Comparison of ENCODE assay signal across 13 mouse cellular contexts in the genomic region with DNA sequence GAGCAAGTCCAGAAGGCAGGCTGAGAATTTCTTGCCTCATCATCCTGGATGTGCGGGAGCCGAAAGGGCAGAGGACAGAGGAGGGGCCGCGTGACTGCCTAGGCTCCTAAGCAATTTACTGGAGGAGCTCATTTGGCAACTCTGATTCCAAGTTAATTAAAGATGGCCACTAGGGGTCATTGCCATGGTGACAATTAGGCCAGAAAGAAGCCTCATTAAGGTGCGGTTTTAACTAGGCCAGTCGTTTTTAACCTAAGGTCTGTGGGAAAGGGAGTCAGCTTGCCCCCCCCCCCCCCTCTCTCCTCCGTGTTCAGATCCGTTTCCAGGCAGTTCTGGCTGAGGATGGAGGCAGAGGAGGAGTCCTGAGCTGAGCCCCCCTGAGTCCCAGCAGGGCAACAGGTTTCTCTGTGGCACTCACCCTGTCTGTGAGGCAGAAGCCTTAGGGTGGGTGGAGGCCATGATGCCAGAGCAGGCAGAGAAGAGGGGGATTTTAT. TPM values are rescaled to one million over a fixed set of nuclear protein-coding genes. Genes with fewer than 3 reads are reported as not detected.
DNase-seq lines count a peak whose midpoint lies in the region; ATAC-seq and TF ChIP-seq lines count a peak whose summit lies in the region.
"Had no signal": no experiment of that assay in that cellular context is flagged by ENCODE, and none has a peak within 500 bp of the region (broad histone marks: within the 10 kb centered on the region; RNA-seq: fewer than 3 reads in every experiment).

No protein-coding gene starts in this region.

- no peak for DNase-seq in forebrain, embryonic 14.5 days (ENCODE audit: low spot score)
- DNase-seq in midbrain, embryonic 10.5 days (ENCODE audit: low spot score): no peak
- DNase-seq in thymus, postnatal 10 days (ENCODE audit: low spot score in 2 of 2): no peak
- no peak for DNase-seq in urinary bladder, postnatal 25 days (ENCODE audit: low spot score)
- DNase-seq: lung, adult 2 months; thymus, adult 2 months had no signal

- no peaks in the 10 kb centered on the region for H3K9me3 ChIP-seq in intestine, postnatal 0 days (ENCODE audit: control insufficient read depth)
- no peaks in the 10 kb centered on the region for H3K9me3 ChIP-seq in intestine, embryonic 16.5 days (ENCODE audit: control insufficient read depth, low read length)
- H3K9me3 ChIP-seq in forebrain, embryonic 14.5 days (replicated peaks; ENCODE audit: control insufficient read depth, low read length): no peaks in the 10 kb centered on the region
- H3K9me3 ChIP-seq in midbrain, embryonic 10.5 days (replicated peaks): no peaks in the 10 kb centered on the region

- H3K9ac ChIP-seq in intestine, postnatal 0 days (ENCODE audit: low read depth, low read length): no peak overlapping the region
- no peak overlapping the region for H3K9ac ChIP-seq in intestine, embryonic 16.5 days (ENCODE audit: low read depth, low read length)
- no peak overlapping the region for H3K9ac ChIP-seq in forebrain, embryonic 14.5 days (ENCODE audit: low read length)

- H3K4me1 ChIP-seq in intestine, postnatal 0 days (replicated peaks; ENCODE audit: control insufficient read depth, insufficient read depth, low read length): no peaks in the 10 kb centered on the region
- no peaks in the 10 kb centered on the region for H3K4me1 ChIP-seq in intestine, embryonic 16.5 days (ENCODE audit: control insufficient read depth, insufficient read depth, low read length)
- H3K4me1 ChIP-seq in forebrain, embryonic 14.5 days (ENCODE audit: control insufficient read depth, insufficient read depth, low read length): peaks cover 15% of the 10 kb centered on the region; the same call in 1 of the 2 replicates
- peaks cover 27% of the 10 kb centered on the region for H3K4me1 ChIP-seq in midbrain, embryonic 10.5 days
- H3K4me1 ChIP-seq in olfactory bulb, adult 2 months (ENCODE audit: control insufficient read depth, insufficient read depth, low read length): peaks cover 23% of the 10 kb centered on the region

- H3K4me2 ChIP-seq in intestine, postnatal 0 days (replicated peaks; ENCODE audit: low read depth): no peak overlapping the region
- H3K4me2 ChIP-seq in intestine, embryonic 16.5 days (ENCODE audit: low read depth, low read length): no peak overlapping the region
- no peak overlapping the region for H3K4me2 ChIP-seq in forebrain, embryonic 14.5 days (ENCODE audit: low read length)

- H3K36me3 ChIP-seq in intestine, postnatal 0 days (ENCODE audit: control insufficient read depth, insufficient read depth): no peaks in the 10 kb centered on the region
- H3K36me3 ChIP-seq in intestine, embryonic 16.5 days (ENCODE audit: control insufficient read depth, insufficient read depth, low read length): no peaks in the 10 kb centered on the region
- H3K36me3 ChIP-seq in forebrain, embryonic 14.5 days (ENCODE audit: control insufficient read depth, insufficient read depth, low read length): 0 out of 2 replicates have a peak, but pooled peaks cover 4% of the 10 kb centered on the region
- H3K36me3 ChIP-seq in midbrain, embryonic 10.5 days: no peaks in the 10 kb centered on the region

- H3K27me3 ChIP-seq in intestine, postnatal 0 days (replicated peaks; ENCODE audit: control insufficient read depth, insufficient read depth, low read length): peaks cover 59% of the 10 kb centered on the region
- H3K27me3 ChIP-seq in intestine, embryonic 16.5 days (replicated peaks; ENCODE audit: control insufficient read depth, insufficient read depth, low read length): peaks cover 54% of the 10 kb centered on the region
- peaks cover 5% of the 10 kb centered on the region; the same call in 1 of the 2 replicates for H3K27me3 ChIP-seq in forebrain, embryonic 14.5 days (replicated peaks; ENCODE audit: control insufficient read depth, insufficient read depth, low read length)
- H3K27me3 ChIP-seq in midbrain, embryonic 10.5 days (ENCODE audit: low read depth, poor library complexity, severe bottlenecking): peaks cover 100% of the 10 kb centered on the region

- no peak for ATAC-seq in intestine, postnatal 0 days
- no peak for ATAC-seq in intestine, embryonic 16.5 days
- peak; percentile 30; the same call in 1 of the 2 replicates for ATAC-seq in forebrain, embryonic 14.5 days
- ATAC-seq in megakaryocyte-erythroid progenitor cell, adult 5-6 weeks (replicated peaks; ENCODE audit: low FRiP score, low TSS enrichment, poor library complexity, severe bottlenecking): no peak

- H3K27ac ChIP-seq in intestine, postnatal 0 days (ENCODE audit: low read depth, low read length): no peak overlapping the region
- H3K27ac ChIP-seq in intestine, embryonic 16.5 days (ENCODE audit: low read length): no peak overlapping the region
- peak overlapping the region; percentile 18; the same call in 1 of the 2 replicates for H3K27ac ChIP-seq in forebrain, embryonic 14.5 days (ENCODE audit: low read depth, low read length)
- peak overlapping the region; percentile 38; the same call in 1 of the 2 replicates for H3K27ac ChIP-seq in midbrain, embryonic 10.5 days (replicated peaks)
- no peak overlapping the region for H3K27ac ChIP-seq in olfactory bulb, adult 2 months (ENCODE audit: insufficient read depth, low read depth, low read length)
- H3K27ac ChIP-seq: kidney, postnatal 0 days had no signal

- TF ChIP-seq POLR2A in olfactory bulb, adult 2 months (IDR thresholded peaks at IDR 0.05; ENCODE audit: insufficient read depth, low read depth, low read length): no peak

- TF ChIP-seq CTCF in intestine, postnatal 0 days (IDR thresholded peaks at IDR 0.05; ENCODE audit: low read depth): 0 out of 2 replicates have a peak, but pooled peaks have one; percentile 7
- TF ChIP-seq CTCF in olfactory bulb, adult 2 months (IDR thresholded peaks at IDR 0.05; ENCODE audit: insufficient read depth, low read depth, low read length): peak; percentile 29; the same call in 1 of the 2 replicates

- H3K4me3 ChIP-seq in intestine, postnatal 0 days (ENCODE audit: low read depth, low read length): no peak overlapping the region
- H3K4me3 ChIP-seq in intestine, embryonic 16.5 days (ENCODE audit: low read length): no peak overlapping the region
- H3K4me3 ChIP-seq in forebrain, embryonic 14.5 days (ENCODE audit: low read depth, low read length): no peak overlapping the region
- H3K4me3 ChIP-seq in midbrain, embryonic 10.5 days: no peak overlapping the region; the same call in 1 of the 2 replicates
- H3K4me3 ChIP-seq in olfactory bulb, adult 2 months (ENCODE audit: insufficient read depth, low read depth, low read length): no peak overlapping the region

- WGBS in intestine, postnatal 0 days: 18% methylated on average over 8 of the region's 8 CpGs
- 13% methylated on average over 8 of the region's 8 CpGs for WGBS in intestine, embryonic 16.5 days
- WGBS in forebrain, embryonic 14.5 days: 4% methylated on average over 7 of the region's 8 CpGs
- 2% methylated on average over 8 of the region's 8 CpGs for WGBS in midbrain, embryonic 10.5 days
- 34% methylated on average over 8 of the region's 8 CpGs for WGBS in olfactory bulb, adult 2 months

RNA-seq across cellular contexts. Expression of gene Rhcg, which starts 59.7 kb away (rescaled TPM):
- polyA plus RNA-seq in intestine, postnatal 0 days (2015; fragmentation: Nextera tagmentation; extraction: Ambion mirVana): not detected in 2 replicates
- 0.20 and 0.23 TPM in 2 replicates for polyA plus RNA-seq in intestine, embryonic 16.5 days (2015; fragmentation: Nextera tagmentation; extraction: Ambion mirVana)
- 1.6 and 4.2 TPM in 2 replicates for polyA plus RNA-seq in forebrain, embryonic 14.5 days (2014; fragmentation: Nextera tagmentation; extraction: Ambion mirVana)
- 0.55 and 0.81 TPM in 2 replicates for polyA plus RNA-seq in midbrain, embryonic 10.5 days (2016; fragmentation: Nextera tagmentation; extraction: Ambion mirVana)
- polyA plus RNA-seq in olfactory bulb, adult 2 months (2012; ENCODE audit: insufficient read depth, insufficient read length, low replicate concordance, missing spikeins): not detected in 2 replicates
- total RNA-seq in megakaryocyte-erythroid progenitor cell, adult 5-6 weeks (2014; fragmentation: Nextera tagmentation): not detected in 2 replicates
- total RNA-seq in megakaryocyte-erythroid progenitor cell, adult 5-6 weeks (2017): not detected in 2 replicates
- total RNA-seq: hematopoietic stem cell, adult 5-6 weeks had no signal
- polyA plus RNA-seq: C2C12; lung, adult 2 months had no signal

Comparison
In these comparisons a context has a peak if more than half of its experiments do, and no peak if none do; other contexts are left out.
1. H3K27ac ChIP-seq: peak in forebrain, embryonic 14.5 days (single experiment) and midbrain, embryonic 10.5 days (single experiment); none in intestine, postnatal 0 days (single experiment), intestine, embryonic 16.5 days (single experiment) and olfactory bulb, adult 2 months (single experiment).